Mouse (Mus musculus): ENCODE measurements around the gene Kctd7.

The Kctd7 gene

DNA sequence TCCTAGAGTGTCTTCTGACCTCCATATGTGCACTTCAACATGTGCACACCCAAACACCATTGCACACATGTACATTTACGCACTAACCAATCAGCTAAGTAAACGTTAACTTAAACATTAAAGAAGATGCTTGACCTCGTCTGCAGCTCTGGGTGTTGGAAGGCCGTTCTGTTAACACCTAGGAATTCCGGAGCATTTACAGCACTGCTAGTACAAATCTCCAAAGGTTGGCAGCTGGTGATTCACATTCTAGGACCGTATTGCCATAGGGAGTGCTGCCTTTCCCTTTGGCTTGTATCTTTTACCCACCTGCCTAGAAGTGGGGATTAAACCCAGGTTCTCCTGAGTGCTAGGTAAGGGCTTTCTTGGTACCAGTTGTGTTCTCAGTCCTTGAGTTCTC, 47.2 kb downstream of the Kctd7 start:
- in situ Hi-C loops (cut with MboI, MseI) = no loop called here

DNA sequence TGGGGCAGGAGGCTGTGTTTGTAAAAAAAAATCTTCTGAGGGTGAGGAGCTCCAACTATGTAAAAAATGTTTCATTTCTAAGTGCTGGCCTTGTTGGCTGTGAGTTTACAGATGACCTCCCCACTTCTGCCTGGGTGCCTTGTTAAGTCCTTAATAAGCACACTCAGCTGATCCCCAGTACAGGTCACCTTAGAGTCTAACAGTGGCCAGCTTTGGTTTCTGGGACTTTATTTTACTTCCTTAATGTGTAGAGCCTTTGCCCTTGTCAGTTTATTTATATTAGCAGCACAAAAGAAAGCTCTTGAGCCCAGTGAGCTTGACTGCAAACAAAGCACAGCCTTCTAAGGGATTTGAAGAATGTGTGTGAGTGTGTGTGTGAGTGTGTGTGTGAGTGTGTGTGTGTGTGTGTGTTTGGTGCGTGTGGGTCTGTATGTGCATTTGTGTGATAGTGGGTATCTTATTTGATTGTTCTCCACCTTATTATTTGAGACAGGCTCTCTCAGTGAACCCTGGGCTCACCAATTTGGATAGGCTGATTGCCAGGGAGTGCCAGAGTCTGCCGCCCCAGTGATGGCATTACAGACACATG, 47.8 kb downstream of the Kctd7 start:
- in situ Hi-C loops (cut with MboI, MseI) = no loop called here

DNA sequence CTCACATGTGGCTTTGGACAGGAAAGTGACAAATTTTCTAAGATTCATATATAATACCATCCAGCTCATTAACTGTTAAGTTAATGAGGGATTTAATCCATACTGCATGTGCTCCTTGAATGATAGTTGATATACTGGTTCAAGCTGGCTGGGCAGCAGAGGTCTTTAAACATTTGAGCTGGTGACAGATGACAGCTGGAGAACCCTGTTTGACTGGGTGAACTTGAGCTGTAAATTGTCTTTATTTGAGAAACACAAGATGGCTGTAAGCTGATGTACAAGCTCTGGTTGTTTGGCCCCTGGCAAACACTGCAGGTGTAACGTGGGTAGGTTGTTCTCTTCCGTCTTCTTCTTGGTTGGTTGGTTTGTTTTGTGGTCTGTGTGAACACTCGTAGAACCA, 49.1 kb downstream of the Kctd7 start:
- in situ Hi-C loops (cut with MboI, MseI) = no loop called here

DNA sequence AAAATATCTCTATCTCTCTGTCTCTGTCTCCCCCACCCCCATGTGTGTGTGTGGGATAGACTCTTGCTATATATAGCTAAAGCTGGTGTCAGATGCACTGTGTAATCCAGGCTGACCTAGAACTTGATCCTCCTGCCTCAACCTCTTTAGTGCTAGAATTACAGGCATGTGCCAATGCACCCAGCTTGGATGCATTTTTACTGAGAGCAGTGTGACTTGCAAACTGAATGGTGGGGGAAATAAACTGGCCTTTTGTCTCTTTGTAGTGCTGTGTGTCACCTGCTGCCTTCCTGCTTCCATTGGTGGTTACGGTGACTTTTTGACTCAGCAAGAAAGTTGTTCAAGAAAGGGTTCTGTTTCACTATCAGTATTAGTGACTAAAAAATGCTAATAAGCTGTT, 51.6 kb downstream of the Kctd7 start:
- in situ Hi-C loops (cut with MboI, MseI) = no loop called here

DNA sequence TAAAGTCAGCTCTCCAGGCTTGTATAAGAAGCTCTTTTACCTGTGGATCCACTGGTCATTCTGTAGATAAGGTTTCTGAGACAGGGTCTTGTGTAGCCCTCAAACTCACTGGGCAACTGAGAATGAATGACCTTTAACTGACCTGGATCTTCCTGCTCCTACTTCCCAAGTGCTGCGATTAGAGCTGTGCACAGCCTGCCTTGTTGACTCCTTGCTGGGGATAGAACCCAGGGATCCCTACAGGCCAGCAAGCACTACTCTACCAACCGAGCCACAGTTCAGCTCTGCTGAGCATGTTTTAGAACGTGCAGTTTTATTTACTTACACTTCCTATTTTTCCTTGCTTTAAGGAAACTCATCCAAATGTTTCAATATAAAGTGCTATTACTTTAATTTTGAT, 52.8 kb downstream of the Kctd7 start:
- in situ Hi-C loops (cut with MboI, MseI) = no loop called here

DNA sequence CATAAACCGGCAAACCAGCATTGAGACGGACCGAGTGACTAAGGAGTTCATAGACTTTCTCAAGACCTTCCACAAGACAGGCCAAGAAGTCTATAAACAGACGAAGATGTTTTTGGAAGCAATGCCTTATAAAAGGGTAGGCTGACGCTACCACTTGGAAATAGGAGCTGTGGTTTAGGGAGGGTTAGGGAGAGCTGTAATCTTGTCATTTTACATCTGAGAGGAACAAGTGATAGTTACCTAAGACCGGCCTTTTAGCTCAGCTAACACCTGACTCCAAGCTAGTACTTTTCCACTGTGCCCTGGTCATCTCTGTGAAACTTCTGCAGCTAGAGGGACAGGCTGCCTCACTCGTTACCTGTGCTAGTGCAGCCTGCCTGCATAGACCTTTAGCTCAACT, 53.3 kb downstream of the Kctd7 start:
- in situ Hi-C loops (cut with MboI, MseI) = no loop called here

DNA sequence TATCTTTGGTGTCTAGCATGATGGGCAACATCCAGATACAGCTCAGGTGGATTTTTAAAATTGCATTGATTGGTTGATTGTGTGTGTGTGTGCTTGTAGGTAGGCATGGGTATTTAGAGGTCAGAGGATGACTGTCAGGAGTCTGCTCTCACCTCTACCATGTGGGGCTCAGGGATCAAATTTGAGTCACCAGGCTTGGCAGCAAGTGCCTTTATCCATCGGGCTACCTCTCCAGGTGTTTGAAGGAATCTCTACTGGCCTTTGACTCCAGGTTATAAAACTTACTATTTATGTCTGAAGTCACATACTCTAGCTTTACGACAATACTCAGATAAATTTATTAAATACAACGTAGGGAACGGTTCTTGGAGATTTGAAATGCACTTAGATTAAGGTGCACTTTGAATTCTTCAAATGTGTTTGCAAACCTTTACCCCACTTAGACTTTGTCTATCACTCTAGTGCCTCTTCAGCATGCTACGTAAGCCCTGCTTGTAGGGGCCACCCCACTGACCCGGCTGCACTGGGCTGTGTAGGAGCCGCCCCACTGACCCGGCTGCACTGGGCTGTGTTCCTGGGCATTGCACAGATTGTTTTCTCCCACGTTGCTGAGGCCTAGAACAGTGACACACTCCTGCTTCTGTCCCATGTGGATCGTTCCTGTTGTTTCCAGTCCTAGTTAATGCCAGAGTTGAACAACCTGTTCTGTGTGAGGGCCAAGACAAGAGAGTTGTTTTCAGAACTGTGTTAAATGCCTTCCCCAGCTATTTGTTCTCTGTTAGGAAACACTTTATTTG, 55.8 kb downstream of the Kctd7 start:
- in situ Hi-C loops (cut with MboI, MseI) = no loop called here

DNA sequence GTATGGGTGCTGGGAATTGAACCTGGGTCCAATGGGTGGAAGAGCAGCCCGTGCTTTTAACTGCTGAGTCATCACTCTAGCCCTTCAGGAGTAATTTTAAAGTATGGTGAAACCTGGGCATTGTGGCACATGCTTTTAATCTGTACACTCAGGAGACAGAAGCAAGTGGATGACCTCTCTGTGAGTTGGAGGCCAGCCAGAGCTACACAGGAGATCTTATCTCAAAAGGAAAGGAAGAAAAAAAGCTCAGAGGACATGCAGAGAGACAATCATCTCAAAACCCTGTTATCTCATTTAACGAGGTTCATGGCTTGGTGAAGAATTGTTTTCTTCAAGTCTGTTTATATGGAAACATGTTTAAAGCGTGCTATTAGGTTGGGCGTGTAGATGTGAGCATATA, 59.3 kb downstream of the Kctd7 start:
- in situ Hi-C loops (cut with MboI, MseI) = no loop called here

DNA sequence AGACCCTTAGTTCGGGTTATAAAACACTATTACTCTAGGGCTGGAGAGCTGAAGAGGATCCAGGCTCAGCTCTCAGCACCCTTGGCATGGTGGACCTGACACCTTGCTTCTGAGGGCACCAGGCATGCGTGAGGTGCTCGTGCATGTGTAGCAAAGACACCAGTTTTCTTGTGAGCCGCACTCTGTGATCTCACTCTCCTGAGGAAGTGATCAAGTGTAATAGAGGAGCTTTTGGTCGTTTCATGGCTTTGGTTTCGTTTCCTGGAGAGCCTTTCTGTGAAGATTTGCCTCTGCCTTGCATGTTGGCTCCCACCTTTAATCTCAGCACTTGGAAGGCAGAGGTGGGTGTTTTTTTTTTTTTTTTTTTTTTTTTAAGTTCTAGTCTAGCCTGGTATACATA, 59.9 kb downstream of the Kctd7 start:
- in situ Hi-C loops (cut with MboI, MseI) = no loop called here

Data from regulatory T cell (primary cell).